Mouse (Mus musculus): ENCODE measurements around the gene Trp53inp2. TPM values are rescaled to one million over a fixed set of nuclear protein-coding genes. Genes with fewer than 3 reads are reported as not detected.

Trp53inp2 gene
- total and polyA plus RNA-seq, 3 experiments: 2.7 to 7.0 TPM; not detected in 1

DNA sequence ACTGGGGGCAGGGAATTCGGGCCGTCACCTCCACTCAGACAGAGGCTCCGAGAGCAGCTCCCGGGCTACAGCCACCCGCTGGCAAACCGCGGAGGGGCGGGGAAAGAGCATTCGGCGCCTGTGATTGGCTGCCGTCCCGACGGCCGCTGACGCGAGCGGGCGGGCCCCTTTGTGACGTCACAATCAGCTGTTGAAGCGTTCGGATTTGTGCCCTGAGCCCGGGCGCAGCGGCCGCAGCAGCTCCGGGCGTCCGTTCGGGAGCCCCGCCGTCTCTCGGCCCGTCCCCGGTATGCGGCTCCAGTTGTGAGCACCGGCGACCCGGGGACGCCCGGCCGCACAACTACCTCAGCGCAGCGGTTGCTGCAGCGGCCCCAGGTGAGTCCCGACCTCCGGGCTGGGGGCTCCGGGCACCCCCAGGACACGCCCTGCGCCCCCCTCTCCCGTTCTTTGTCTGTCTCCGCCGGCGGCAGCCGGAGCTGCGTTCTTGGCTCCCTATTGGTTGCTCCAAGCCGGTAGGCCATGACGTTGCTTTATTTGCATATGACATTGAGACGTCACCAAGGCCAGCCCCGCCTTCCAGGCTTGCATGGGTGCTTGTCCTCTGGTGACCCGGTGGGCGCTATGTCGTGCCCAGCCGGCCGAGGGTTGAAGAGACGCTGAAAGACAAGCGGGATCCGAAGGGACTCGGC, 928 bp downstream of the Trp53inp2 start (continued):
- no peak for TF ChIP-seq CTCF (IDR thresholded peaks at IDR 0.05 in 2 of 3, conservative IDR thresholded peaks at IDR 0.05 in 1 of 3; ENCODE audit: control insufficient read depth in 1 of 3, insufficient read depth in 1 of 3, low read depth in 2 of 3, low read length in 3 of 3, poor library complexity in 1 of 3, severe bottlenecking in 1 of 3)
- TF ChIP-seq ETS1 (IDR thresholded peaks at IDR 0.05; ENCODE audit: low read depth, low read length): peak; percentile 95
- TF ChIP-seq JUND (IDR thresholded peaks at IDR 0.05; ENCODE audit: low read depth, low read length): no peak
- TF ChIP-seq MEF2A (IDR thresholded peaks at IDR 0.05; ENCODE audit: extremely low read depth, insufficient replicate concordance, low read depth, low read length, poor library complexity, severe bottlenecking): no peak
- TF ChIP-seq CHD1 (IDR thresholded peaks at IDR 0.05; ENCODE audit: low read depth, low read length): no peak
- peak; percentile 64 for TF ChIP-seq MXI1 (IDR thresholded peaks at IDR 0.05; ENCODE audit: low read depth, low read length)
- TF ChIP-seq GATA1 (IDR thresholded peaks at IDR 0.05; ENCODE audit: low read depth, low read length): no peak
- TF ChIP-seq ZC3H11A (IDR thresholded peaks at IDR 0.05; ENCODE audit: low read depth, low read length): no peak
- 0 out of 2 replicates have a peak, but pooled peaks have one; percentile 14 for TF ChIP-seq ELF1 (IDR thresholded peaks at IDR 0.05; ENCODE audit: low read depth, low read length)
- peak; percentile 29; the same call in 1 of the 2 replicates for TF ChIP-seq TCF12 (IDR thresholded peaks at IDR 0.05; ENCODE audit: low read depth, low read length)
- no peak for TF ChIP-seq EP300 (IDR thresholded peaks at IDR 0.05; ENCODE audit: low read depth in 1 of 2, low read length in 2 of 2)
- TF ChIP-seq USF2 (IDR thresholded peaks at IDR 0.05; ENCODE audit: borderline replicate concordance in 1 of 2, insufficient read depth in 1 of 2, low read depth in 1 of 2, low read length in 2 of 2): no peak
- TF ChIP-seq SIN3A (IDR thresholded peaks at IDR 0.05; ENCODE audit: low read length): peak; percentile 95
- no peak for TF ChIP-seq MAFK (IDR thresholded peaks at IDR 0.05; ENCODE audit: borderline replicate concordance, low read depth, low read length)
- TF ChIP-seq GABPA (IDR thresholded peaks at IDR 0.05; ENCODE audit: low read depth, low read length): peak; percentile 46; the same call in 1 of the 2 replicates
- peak; percentile 56 for TF ChIP-seq MAX (IDR thresholded peaks at IDR 0.05; ENCODE audit: low read length)
- no peak for TF ChIP-seq SMC3 (IDR thresholded peaks at IDR 0.05; ENCODE audit: low read depth, low read length)
- TF ChIP-seq TAL1 (IDR thresholded peaks at IDR 0.05; ENCODE audit: low read length): no peak

DNA sequence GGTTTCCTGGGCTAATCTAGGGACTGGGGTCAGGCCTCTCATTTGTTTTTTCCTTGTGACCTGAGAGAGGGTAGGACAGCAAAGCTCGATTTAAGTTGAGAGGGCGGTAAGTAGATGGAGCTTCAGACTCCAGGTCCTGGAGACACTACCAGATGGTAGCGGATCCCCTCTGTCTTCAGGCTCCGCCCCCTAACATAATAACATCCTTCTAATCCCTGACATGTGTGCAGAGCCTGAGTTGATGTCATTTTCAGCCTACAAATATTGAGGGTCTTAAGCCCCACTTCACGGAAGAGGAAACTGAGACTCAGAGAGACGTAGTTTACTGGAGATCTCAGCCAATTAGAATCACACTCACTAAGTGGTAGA, 1.5 kb downstream of the Trp53inp2 start:
- Histone ChIP-seq H3K79me2 (ENCODE audit: control insufficient read depth, insufficient read depth, low read length, poor library complexity) (no peaks in the 10 kb centered on the region), H3K9ac (ENCODE audit: control insufficient read depth, low read depth, low read length, poor library complexity, severe bottlenecking) (peak overlapping the region; percentile 79), H3K4me3 (ENCODE audit: control insufficient read depth in 1 of 2, insufficient read depth in 1 of 2, low read depth in 2 of 2, low read length in 2 of 2) (peak overlapping the region; percentile 77 to 89), H3K27me3 (ENCODE audit: control insufficient read depth in 1 of 2, insufficient read depth in 2 of 2, low read length in 2 of 2) (no peaks in the 10 kb centered on the region; a peak in 1 of 4 replicates), H3K27ac (ENCODE audit: control insufficient read depth, low read depth, low read length) (peak overlapping the region; percentile 75), H3K36me3 (ENCODE audit: control insufficient read depth in 1 of 2, insufficient read depth in 2 of 2, low read length in 2 of 2) (peaks cover 0 to 4% of the 10 kb centered on the region in 2 experiments; a peak in 2 of 4 replicates), H3K4me1 (ENCODE audit: control insufficient read depth in 1 of 2, insufficient read depth in 2 of 2, low read length in 2 of 2) (peaks cover 0 to 7% of the 10 kb centered on the region in 2 experiments; a peak in 2 of 4 replicates), H3K9me3 (replicated peaks; ENCODE audit: insufficient read depth, low read length) (no peaks in the 10 kb centered on the region)
- TF ChIP-seq JUND (IDR thresholded peaks at IDR 0.05; ENCODE audit: low read depth, low read length) (no peak), MAZ (IDR thresholded peaks at IDR 0.05; ENCODE audit: low read depth, low read length) (no peak), ZC3H11A (IDR thresholded peaks at IDR 0.05; ENCODE audit: low read depth, low read length) (no peak), POLR2A (IDR thresholded peaks at IDR 0.05; ENCODE audit: control insufficient read depth in 1 of 2, insufficient read depth in 1 of 2, low read depth in 1 of 2, low read length in 2 of 2, poor library complexity in 1 of 2) (no peak), KAT2A (conservative IDR thresholded peaks at IDR 0.05; ENCODE audit: low read depth, low read length) (no peak), RAD21 (IDR thresholded peaks at IDR 0.05; ENCODE audit: low read depth, low read length) (no peak), MYB (IDR thresholded peaks at IDR 0.05; ENCODE audit: low read depth, low read length) (no peak), TAL1 (IDR thresholded peaks at IDR 0.05; ENCODE audit: low read length) (no peak), ZKSCAN1 (IDR thresholded peaks at IDR 0.05; ENCODE audit: low read depth, low read length) (no peak), NRF1 (IDR thresholded peaks at IDR 0.05; ENCODE audit: insufficient read depth, low read depth, low read length, poor library complexity, severe bottlenecking) (no peak), ELF1 (IDR thresholded peaks at IDR 0.05; ENCODE audit: low read depth, low read length) (no peak), POLR2AphosphoS2 (IDR thresholded peaks at IDR 0.05; ENCODE audit: low read length) (no peak), MEF2A (IDR thresholded peaks at IDR 0.05; ENCODE audit: extremely low read depth, insufficient replicate concordance, low read depth, low read length, poor library complexity, severe bottlenecking) (no peak), SMC3 (IDR thresholded peaks at IDR 0.05; ENCODE audit: low read depth, low read length) (no peak), MYC (IDR thresholded peaks at IDR 0.05; ENCODE audit: low read depth, low read length) (no peak), USF2 (IDR thresholded peaks at IDR 0.05; ENCODE audit: borderline replicate concordance in 1 of 2, insufficient read depth in 1 of 2, low read depth in 1 of 2, low read length in 2 of 2) (no peak), TCF12 (IDR thresholded peaks at IDR 0.05; ENCODE audit: low read depth, low read length) (no peak; the same call in 1 of the 2 replicates), CTCF (IDR thresholded peaks at IDR 0.05 in 2 of 3, conservative IDR thresholded peaks at IDR 0.05 in 1 of 3; ENCODE audit: control insufficient read depth in 1 of 3, insufficient read depth in 1 of 3, low read depth in 2 of 3, low read length in 3 of 3, poor library complexity in 1 of 3, severe bottlenecking in 1 of 3) (no peak), MAX (IDR thresholded peaks at IDR 0.05; ENCODE audit: low read length) (no peak), USF1 (IDR thresholded peaks at IDR 0.05; ENCODE audit: low read depth, low read length) (no peak)
- no peak for DNase-seq (ENCODE audit: low read depth, low spot score)

Data from MEL (cell line).